Mouse (Mus musculus) C2C12 (cell line): ENCODE measurements at regions not wholly inside any gene's neighbourhood (a gene's known extent, or its start where the extent isn't known, plus 50 kb on each side); places are given as distances from the start of the nearest gene placed in this dataset.

ENCODE experiments used
- CTCF ChIP-seq: IDR thresholded peaks from one replicate; pipeline ENCODE4 v1.5.1; 2011; ENCODE audit not compliant: control insufficient read depth, insufficient read depth, insufficient read length
- FOSL1 ChIP-seq: IDR thresholded peaks from one replicate; pipeline ENCODE4 v1.8.0; 2011; ENCODE audit warnings: mild to moderate bottlenecking, low read length; ENCODE audit not compliant: poor library complexity, insufficient read depth, severe bottlenecking

DNA sequence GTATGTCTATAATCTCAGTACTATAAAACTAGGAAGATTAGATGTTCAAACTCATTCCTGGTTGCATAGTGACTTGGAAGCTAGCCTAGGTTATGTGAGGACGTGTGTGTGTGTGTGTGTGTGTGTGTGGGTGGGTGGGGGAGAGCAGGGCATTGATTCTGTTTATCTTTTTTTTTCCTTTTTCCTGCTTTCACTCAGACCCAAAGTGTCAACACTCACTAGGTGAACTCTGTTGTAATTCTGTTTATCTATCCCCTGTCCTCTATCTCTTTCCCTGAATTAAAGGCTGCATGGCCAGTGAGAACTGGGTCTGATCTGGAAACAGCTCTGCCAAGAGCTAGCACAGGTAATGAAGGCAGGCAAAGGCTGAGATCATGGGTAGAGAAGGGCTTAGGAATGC, 50.9 kb upstream of the Tle3 start:
- TF ChIP-seq CTCF = no peak
- TF ChIP-seq FOSL1 = no peak
